Mouse (Mus musculus) spleen, adult 2 months (tissue): ENCODE measurements at regions not wholly inside any gene's neighbourhood (a gene's known extent, or its start where the extent isn't known, plus 50 kb on each side); places are given as distances from the start of the nearest gene placed in this dataset.

Experiments
- CTCF ChIP-seq: fragments of 200-500 bp; IDR thresholded peaks from 2 replicates; pipeline ENCODE4 v1.5.1; 2011; ENCODE audit warnings: mild to moderate bottlenecking, inconsistent platforms; ENCODE audit not compliant: insufficient read depth, insufficient read length, insufficient replicate concordance; ENCODE audit errors: extremely low read depth
- POLR2A ChIP-seq: fragments of 200-500 bp; IDR thresholded peaks from 2 replicates; pipeline ENCODE4 v1.6.1; 2011; ENCODE audit warnings: low read depth, low read length, inconsistent platforms

DNA sequence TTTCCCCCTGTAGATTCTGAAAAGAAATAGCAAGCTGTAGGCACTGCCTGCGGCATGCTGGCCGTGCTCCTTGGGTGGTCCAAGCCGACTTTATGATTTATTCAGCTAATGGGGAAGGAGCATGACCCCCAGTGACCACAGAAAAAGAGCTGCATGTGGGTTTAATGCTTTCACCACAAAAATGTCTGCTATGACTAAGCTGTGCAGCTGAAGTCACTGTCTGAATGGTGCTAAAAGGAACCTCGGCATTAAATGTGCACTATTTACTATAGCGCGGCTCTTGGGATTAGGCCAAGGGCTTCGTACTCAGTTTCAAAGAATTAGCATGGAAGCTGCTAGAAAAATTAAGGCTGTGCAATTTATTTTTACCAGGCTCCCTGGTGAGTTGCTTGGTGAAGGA is 178.8 kb upstream of the Gypa start:
- no peak for TF ChIP-seq POLR2A
- no peak for TF ChIP-seq CTCF
